Mouse (Mus musculus): ENCODE measurements around the gene Vmn1r3. TPM values are rescaled to one million over a fixed set of nuclear protein-coding genes. Genes with fewer than 3 reads are reported as not detected.
"Not testable (repeated sequence)": the region's sequence is repeated elsewhere in the genome, so short reads cannot be mapped to it uniquely, and the experiment has no call there.

The Vmn1r3 gene
- polyA plus RNA-seq (2012; ENCODE audit: insufficient read depth, insufficient read length, low replicate concordance, missing spikeins) = not detected in 2 replicates

DNA sequence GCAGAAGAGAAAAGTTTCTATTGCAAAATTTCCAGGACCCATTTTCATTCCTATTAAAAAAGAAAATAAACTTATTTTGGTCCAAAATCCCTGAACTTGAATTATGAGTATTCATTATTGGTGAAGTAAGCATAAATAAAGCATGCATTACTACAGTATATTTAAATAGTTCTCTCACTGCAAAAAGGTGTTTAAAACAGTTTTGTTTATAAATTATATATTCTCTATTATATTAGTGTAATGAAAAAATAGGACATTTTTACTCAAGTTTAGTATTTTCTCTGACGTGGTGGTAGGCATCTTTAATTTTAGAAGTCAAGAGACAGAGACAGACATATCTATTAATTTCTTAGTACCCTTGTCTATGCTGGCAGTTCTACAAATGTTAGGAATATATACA is at the start of gene Vmn1r3:
Vmn1r3 (minus strand) TSS at position 101 of the 400 bp plus-strand sequence.
- not testable (repeated sequence) for H3K4me3 ChIP-seq (ENCODE audit: insufficient read depth, low read depth, low read length); H3K27ac ChIP-seq (ENCODE audit: insufficient read depth, low read depth, low read length); H3K4me1 ChIP-seq (ENCODE audit: control insufficient read depth, insufficient read depth, low read length)
- WGBS = 88% methylated on average over 1 of the region's 1 CpGs

DNA sequence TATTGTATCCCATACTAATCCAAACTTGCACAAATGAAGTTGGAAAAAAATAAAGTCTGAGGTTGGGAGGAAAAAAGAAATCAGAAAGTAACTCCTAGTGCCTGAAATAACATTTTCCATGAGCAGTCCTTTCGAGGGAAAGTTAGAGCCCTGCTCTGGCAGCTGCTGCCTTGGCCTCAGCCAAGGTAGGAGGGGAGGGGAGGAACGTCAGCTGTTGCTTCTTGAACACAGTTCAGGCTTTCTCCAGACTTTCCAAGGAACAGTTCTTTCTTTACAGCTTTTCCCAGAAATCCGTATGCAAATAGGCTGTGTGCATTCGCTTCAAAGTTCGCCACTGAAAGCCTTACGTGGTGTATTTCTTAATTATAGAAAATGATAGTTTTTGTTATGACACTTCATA is 46.9 kb upstream of the Vmn1r3 start:
- no peaks in the 10 kb centered on the region for H3K4me1 ChIP-seq (ENCODE audit: control insufficient read depth, insufficient read depth, low read length)
- H3K4me3 ChIP-seq (ENCODE audit: insufficient read depth, low read depth, low read length) = no peak overlapping the region
- TF ChIP-seq POLR2A (IDR thresholded peaks at IDR 0.05; ENCODE audit: insufficient read depth, low read depth, low read length) (no peak), CTCF (IDR thresholded peaks at IDR 0.05; ENCODE audit: insufficient read depth, low read depth, low read length) (no peak)
- WGBS = 62% methylated on average over 6 of the region's 6 CpGs
- H3K27ac ChIP-seq (ENCODE audit: insufficient read depth, low read depth, low read length) = no peak overlapping the region

DNA sequence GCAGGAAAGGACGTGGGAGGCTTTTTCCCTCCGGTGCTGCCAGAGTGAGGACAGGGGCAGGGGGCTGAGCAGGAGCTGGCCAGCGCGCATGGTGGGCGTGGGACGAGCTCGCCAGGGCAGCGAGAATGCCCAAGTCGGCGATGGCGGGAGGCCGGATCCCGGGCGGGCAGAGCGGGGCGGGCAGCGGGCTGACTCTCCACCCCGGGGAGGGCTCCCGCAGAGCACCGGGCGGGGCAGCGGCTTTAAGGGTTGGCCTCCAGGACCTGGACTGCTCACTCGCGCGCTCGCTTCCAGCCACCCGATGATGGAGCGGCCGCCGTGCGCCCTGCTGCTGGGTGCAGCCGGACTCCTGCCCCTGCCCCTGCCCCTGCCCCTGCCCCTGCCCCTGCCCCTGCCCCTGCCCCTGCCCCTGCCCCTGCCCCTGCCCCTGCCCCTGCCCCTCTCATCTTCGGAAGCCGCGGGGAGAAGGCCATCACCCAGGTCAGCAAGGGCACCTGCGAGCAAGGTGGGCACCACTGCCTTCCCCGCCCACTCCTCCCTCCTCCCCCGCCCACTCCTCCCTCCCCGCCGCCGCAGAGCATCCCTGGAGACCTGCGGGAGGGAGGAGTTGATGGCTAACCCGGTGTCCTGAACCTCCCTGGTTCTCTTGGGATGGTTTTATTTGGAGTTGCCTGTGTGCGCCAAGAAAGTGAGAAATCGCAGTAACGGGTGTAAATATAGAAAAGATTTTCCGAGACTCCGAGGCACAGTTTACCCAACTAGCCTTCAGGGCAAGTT is 45.9 kb upstream of the Vmn1r3 start:
- Histone ChIP-seq H3K4me3 (ENCODE audit: insufficient read depth, low read depth, low read length) (no peak overlapping the region), H3K27ac (ENCODE audit: insufficient read depth, low read depth, low read length) (no peak overlapping the region), H3K4me1 (ENCODE audit: control insufficient read depth, insufficient read depth, low read length) (no peaks in the 10 kb centered on the region)
- 5% methylated on average over 44 of the region's 48 CpGs for WGBS
- TF ChIP-seq CTCF (IDR thresholded peaks at IDR 0.05; ENCODE audit: insufficient read depth, low read depth, low read length) (no peak), POLR2A (IDR thresholded peaks at IDR 0.05; ENCODE audit: insufficient read depth, low read depth, low read length) (no peak)

DNA sequence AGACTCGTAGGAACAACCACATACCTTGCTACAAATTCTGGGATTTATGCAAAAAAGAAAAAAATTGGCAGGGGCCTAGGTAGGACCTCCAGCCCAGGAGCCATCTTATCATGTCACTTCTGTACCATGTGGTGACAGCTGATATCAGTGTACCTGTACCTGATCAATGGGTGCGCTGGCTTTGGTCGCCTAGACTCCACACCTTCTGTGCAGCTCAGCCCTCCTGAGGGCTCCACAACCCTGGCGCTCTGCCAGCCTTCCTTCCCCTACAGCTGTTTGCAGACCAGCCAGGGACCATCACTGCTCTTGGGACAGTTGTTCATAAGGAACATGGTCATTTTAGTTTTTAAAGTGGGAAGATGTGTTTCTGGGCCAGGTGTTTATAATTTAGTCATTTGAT is 44.4 kb upstream of the Vmn1r3 start:
- TF ChIP-seq CTCF (IDR thresholded peaks at IDR 0.05; ENCODE audit: insufficient read depth, low read depth, low read length) (peak; percentile 30; the same call in 1 of the 2 replicates), POLR2A (IDR thresholded peaks at IDR 0.05; ENCODE audit: insufficient read depth, low read depth, low read length) (no peak)
- no peak overlapping the region for H3K4me3 ChIP-seq (ENCODE audit: insufficient read depth, low read depth, low read length)
- H3K4me1 ChIP-seq (ENCODE audit: control insufficient read depth, insufficient read depth, low read length) = no peaks in the 10 kb centered on the region
- 71% methylated on average over 4 of the region's 4 CpGs for WGBS
- no peak overlapping the region for H3K27ac ChIP-seq (ENCODE audit: insufficient read depth, low read depth, low read length)

DNA sequence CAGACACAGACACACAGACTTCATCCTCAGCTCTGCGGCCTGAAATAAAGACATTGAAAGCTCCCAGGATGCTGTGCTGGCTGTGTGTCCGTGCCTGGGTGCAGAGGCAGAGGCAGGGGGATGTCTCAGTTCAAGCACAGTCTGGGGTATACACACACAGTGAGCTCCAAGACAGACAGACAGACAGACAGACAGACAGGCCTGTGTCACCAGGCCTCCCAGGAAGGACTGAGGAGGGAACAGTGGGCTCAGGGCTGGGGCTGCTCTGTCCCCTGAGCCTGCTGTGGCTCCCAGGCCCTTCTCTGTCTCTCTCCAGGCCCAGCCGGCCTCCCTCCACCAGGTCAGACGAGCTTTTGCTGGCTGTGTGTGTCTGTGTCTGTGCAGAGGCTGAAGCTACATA is 43.3 kb upstream of the Vmn1r3 start:
- 62% methylated on average over 4 of the region's 4 CpGs for WGBS
- H3K4me1 ChIP-seq (ENCODE audit: control insufficient read depth, insufficient read depth, low read length) = no peaks in the 10 kb centered on the region
- TF ChIP-seq POLR2A (IDR thresholded peaks at IDR 0.05; ENCODE audit: insufficient read depth, low read depth, low read length) (no peak), CTCF (IDR thresholded peaks at IDR 0.05; ENCODE audit: insufficient read depth, low read depth, low read length) (no peak)

DNA sequence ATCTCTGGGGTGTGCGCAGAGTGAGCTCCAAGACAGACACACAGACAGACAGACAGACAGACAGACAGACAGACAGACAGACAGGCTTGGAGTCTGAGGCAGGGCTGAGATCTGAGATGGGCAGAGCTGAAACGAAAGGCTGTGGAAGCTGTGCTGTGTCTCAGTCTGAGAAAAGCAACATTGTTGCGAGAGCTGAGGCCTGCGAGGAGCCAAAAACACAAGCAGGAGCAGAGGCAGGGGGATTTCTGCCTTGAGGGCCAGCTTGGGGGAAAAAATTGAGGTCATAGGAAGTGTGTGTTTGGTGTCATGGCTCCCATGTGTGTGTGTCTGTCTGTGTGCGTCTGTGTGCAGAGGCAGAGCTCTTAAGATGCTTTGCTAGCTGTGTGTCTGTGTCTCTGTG is 42.6 kb upstream of the Vmn1r3 start:
- Histone ChIP-seq H3K27ac (ENCODE audit: insufficient read depth, low read depth, low read length) (no peak overlapping the region), H3K4me3 (ENCODE audit: insufficient read depth, low read depth, low read length) (no peak overlapping the region), H3K4me1 (ENCODE audit: control insufficient read depth, insufficient read depth, low read length) (no peaks in the 10 kb centered on the region)
- WGBS = 66% methylated on average over 5 of the region's 5 CpGs
- TF ChIP-seq CTCF (IDR thresholded peaks at IDR 0.05; ENCODE audit: insufficient read depth, low read depth, low read length) (no peak), POLR2A (IDR thresholded peaks at IDR 0.05; ENCODE audit: insufficient read depth, low read depth, low read length) (no peak)

More for the DNA sequence above, 43.3 kb upstream of the Vmn1r3 start:
- Histone ChIP-seq H3K4me3 (ENCODE audit: insufficient read depth, low read depth, low read length) (no peak overlapping the region), H3K27ac (ENCODE audit: insufficient read depth, low read depth, low read length) (no peak overlapping the region)

DNA sequence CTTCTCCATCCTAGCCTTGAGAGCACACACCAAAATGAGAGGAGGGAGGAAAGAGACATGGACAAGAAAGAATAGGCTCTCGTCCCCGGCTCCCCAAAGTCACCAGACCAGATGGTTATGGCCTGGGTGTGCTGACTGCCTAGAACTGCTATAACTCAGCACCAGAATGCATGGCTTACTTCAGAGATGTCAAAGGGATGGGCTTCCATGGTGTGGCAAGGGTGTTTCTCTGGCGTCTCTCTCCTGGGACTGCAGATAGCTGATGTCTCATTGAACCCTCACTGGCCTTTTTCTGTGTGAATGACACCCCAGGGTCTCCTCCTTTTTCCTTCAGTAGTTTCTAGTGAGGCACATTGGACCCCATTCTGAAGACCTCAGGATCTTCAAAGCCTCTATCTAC is 41.3 kb upstream of the Vmn1r3 start:
- TF ChIP-seq POLR2A (IDR thresholded peaks at IDR 0.05; ENCODE audit: insufficient read depth, low read depth, low read length) (no peak), CTCF (IDR thresholded peaks at IDR 0.05; ENCODE audit: insufficient read depth, low read depth, low read length) (no peak)
- Histone ChIP-seq H3K4me3 (ENCODE audit: insufficient read depth, low read depth, low read length) (no peak overlapping the region), H3K27ac (ENCODE audit: insufficient read depth, low read depth, low read length) (no peak overlapping the region), H3K4me1 (ENCODE audit: control insufficient read depth, insufficient read depth, low read length) (no peaks in the 10 kb centered on the region)
- WGBS = 69% methylated on average over 3 of the region's 3 CpGs

DNA sequence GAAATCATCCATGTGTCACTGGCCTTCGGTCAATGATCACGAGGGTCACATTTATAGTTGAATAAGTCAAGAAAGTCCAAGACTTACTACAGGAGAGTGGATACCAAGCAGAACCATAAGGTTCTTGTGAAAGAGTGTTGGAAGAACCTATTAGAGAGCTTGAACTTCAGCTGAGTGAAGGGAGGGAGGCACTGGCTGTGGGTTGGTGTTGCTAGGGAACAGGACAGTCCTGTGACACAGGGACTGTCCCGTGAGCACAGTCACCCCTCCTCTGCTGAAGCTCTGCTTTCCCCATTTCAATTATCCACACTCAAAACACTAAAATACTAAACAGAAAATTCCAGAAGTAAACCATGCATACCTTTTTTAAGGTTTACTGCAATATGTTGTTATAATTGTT is 40.3 kb upstream of the Vmn1r3 start:
- H3K4me3 ChIP-seq (ENCODE audit: insufficient read depth, low read depth, low read length); H3K4me1 ChIP-seq (ENCODE audit: control insufficient read depth, insufficient read depth, low read length); H3K27ac ChIP-seq (ENCODE audit: insufficient read depth, low read depth, low read length): not testable (repeated sequence)
- WGBS = 60% methylated on average over 3 of the region's 3 CpGs

DNA sequence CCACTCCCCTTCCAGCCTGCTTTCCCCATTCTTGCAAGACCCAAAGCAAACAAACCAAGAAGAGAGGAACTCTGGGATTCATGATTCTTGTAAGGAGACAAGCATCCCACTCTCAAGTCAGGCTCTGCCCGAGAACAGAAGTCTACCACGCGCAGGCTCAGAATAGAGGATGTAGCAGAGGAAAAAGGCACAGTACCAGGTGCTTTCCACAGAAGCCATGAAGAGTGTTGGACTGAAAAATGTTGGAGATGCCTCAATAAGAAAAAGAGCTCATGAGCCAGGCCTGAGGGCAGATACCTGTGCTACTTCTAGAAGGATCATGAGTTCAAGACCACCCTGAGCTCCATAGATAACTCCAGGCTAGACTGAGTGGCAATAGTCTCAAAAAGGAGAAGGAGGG is 39.7 kb upstream of the Vmn1r3 start:
- not testable (repeated sequence) for H3K4me1 ChIP-seq (ENCODE audit: control insufficient read depth, insufficient read depth, low read length); H3K27ac ChIP-seq (ENCODE audit: insufficient read depth, low read depth, low read length); H3K4me3 ChIP-seq (ENCODE audit: insufficient read depth, low read depth, low read length)
- WGBS = 56% methylated on average over 3 of the region's 3 CpGs

DNA sequence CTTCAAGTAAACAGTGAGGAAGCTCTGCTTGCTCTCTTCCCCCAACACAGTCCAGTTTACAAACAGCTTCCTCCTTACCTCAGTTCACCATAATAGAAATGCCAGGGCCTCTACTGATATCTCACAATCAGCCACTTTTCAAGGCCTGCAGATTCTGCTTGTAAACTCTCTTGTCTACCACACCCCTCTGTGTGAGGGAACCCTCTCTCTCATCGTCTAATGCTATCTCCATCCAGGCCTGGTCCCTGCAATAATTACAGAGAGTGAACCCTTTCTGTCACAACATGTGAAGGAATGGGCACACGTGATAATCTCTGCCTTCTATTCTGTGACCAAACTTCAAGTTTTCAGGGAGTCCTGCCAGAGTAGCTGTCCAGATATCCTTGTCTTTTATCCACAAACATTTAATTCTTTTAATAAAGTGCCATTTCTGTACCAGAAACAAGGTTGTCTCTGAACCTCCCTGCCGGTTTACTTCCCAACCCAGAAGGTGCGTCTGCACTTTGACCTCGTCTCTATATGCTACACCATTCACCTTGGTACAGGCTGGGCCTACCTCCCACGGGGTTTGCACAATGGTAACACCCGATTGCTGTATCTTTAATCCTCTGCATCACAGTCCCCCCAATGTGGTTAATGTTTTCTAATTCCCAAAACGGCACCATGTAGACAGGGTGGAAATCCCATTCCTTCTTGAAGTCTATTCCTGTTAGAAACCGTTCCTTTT is 38.5 kb upstream of the Vmn1r3 start:
- 69% methylated on average over 6 of the region's 9 CpGs for WGBS
- not testable (repeated sequence) for H3K4me3 ChIP-seq (ENCODE audit: insufficient read depth, low read depth, low read length); H3K27ac ChIP-seq (ENCODE audit: insufficient read depth, low read depth, low read length); H3K4me1 ChIP-seq (ENCODE audit: control insufficient read depth, insufficient read depth, low read length)

DNA sequence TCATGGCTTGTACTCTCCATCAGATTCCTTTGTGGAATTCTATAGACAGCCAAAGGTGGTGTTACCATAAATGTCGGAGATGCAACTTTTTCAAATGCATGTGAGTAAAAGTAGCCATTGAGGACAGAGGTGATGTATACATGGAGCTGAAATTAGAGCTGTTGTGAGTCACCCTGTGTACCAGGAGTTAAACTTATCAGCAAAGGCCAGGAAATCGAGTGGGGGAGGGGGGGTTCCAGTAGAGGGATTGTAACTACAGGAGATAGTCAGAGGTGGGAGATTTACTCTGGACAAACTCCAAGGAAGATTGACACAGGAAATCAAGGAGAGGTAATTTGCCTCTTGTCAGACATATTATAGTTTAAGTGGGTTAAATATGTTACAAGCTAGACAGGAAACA is 31.2 kb upstream of the Vmn1r3 start:
- H3K4me3 ChIP-seq (ENCODE audit: insufficient read depth, low read depth, low read length); H3K4me1 ChIP-seq (ENCODE audit: control insufficient read depth, insufficient read depth, low read length); H3K27ac ChIP-seq (ENCODE audit: insufficient read depth, low read depth, low read length): not testable (repeated sequence)
- 73% methylated on average over 2 of the region's 2 CpGs for WGBS

DNA sequence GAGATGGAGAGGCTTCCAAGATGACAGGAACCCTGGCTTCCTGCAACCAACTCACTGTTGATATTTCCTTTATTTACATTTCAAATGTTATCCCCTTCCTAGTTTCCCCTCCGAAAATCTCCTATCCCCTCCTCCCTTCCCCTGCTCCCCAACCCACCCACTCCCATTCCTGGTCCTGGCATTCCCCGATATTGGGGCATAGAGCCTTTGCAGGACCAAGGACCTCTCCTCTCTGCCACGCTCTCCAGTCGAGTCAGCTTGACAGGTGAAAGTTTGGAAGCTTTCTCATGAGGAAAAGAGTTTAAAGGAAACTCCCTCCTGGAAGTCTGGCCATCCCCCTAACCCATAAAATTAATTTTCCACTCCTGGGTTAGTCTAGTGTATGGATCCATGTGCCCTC is 28.2 kb upstream of the Vmn1r3 start:
- H3K4me3 ChIP-seq (ENCODE audit: insufficient read depth, low read depth, low read length); H3K4me1 ChIP-seq (ENCODE audit: control insufficient read depth, insufficient read depth, low read length); H3K27ac ChIP-seq (ENCODE audit: insufficient read depth, low read depth, low read length): not testable (repeated sequence)
- 72% methylated on average over 4 of the region's 4 CpGs for WGBS

DNA sequence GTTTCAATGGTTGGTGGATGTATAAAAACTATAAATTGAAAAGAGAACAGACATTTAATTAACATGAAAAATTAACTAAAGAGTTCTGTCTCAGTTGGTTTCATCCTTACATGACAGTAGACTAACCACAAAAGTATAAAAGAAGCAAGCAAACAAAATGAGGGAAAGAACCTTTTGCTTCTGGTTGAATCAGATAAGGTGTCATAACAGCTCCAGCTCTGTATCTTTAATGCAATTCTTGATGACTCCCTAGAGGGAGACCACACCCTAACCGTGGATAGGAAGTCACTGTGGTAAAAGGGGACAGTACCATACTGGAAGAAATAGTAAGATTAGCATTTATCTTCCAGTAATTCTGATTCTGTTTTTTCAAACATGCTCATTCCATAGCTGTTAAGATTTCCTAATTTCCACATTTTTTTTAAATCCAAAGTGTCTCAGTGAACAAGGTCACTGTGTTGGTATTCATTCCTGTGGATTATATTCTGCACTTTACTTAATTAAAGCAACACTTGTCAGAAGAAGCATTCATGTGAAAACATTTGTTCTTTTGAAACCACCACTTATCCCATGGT is 24.6 kb upstream of the Vmn1r3 start:
- WGBS = 60% methylated on average over 1 of the region's 1 CpGs
- H3K27ac ChIP-seq (ENCODE audit: insufficient read depth, low read depth, low read length); H3K4me3 ChIP-seq (ENCODE audit: insufficient read depth, low read depth, low read length); H3K4me1 ChIP-seq (ENCODE audit: control insufficient read depth, insufficient read depth, low read length): not testable (repeated sequence)

Measured in olfactory bulb, adult 2 months (tissue).